Mouse (Mus musculus): ENCODE data around the gene Nsl1. TPM values are rescaled to one million over a fixed set of nuclear protein-coding genes. Genes with fewer than 3 reads are reported as not detected.

The Nsl1 gene
- total RNA-seq, 2 experiments from 2014 or later, result 0.95 to 1.6 TPM

DNA sequence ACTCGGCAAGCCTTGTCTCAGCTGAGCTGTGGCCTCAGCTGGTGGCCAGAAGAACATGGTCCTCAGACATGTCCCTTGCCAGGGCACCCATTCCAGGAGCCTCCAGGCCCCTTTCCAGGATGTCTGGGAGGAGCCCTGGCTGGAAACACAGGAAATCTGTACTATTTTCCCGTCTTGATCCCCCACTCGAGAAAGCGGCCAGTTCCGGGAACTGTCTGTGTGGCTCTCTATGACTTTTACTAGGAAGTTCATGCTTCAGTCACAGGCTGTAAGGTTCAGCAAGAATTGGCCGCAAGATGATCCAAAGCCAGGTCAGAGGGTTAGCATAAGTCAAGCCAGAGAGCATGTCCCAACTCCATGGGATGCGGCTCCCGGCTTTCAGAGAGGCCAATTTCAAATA is 29.2 kb downstream of the Nsl1 start:
- peak; percentile 21 to 31 for DNase-seq

GRCm38 (mm10) chr1:191093578-191093977 is 30.8 kb downstream of the Nsl1 start:
- no peak for DNase-seq

DNA sequence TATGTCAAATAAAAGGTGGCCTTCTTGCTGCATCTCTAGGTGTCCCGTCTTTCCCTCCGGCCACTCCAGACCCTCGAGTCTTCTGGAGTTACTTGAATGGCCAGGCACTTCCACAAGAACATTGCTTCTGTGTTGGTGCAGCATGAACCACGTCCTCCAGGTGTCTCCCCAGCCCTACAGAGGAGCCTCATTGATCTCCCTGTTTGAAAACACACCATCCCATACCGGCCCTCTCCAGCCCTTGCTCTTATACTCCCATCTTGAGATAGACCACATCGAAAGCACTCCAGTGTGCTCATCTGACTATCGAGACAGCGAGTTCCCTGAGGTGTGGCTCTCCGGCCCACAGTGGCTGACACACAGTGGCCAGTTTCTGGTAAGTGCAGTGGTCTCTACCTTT is 32.2 kb downstream of the Nsl1 start:
- no peak for DNase-seq

DNA sequence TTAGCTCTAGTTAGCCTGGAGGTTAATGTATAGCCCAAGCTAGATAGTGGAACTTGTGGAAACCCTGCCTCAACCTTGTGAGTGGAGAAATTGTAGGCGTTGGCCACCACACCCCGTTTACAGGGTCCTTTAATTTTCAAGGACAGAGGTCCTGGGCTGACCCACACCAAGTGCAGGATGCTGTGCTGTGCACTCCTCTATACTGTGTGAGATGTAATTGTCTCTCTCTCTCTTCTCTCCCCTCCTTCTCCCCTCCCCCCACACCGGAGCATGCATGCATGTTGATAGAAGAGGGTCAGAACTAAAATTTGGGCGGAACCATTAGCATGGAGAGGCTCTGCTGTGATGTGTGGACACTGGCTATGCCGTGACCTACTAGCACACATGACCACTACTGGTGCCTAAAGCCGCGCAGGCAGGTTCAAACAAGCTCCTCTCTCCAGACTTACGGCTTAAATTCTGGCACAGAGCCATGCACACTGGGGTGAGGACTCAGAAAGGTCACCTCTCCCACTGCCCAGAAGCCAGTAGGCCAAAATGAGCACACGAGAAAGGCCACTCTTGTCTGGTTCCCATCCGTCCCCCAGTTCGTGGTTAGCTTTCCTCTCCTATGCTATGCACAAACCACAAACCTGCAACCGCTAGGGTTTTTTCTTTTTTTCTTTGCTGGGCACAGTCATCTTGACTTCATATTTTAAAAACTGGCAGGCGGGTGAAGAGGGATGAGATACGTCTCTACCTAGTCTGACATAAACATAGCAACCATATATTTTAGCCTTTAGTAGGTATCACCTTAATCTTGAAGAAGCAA is 34.3 kb downstream of the Nsl1 start:
- DNase-seq, result no peak

DNA sequence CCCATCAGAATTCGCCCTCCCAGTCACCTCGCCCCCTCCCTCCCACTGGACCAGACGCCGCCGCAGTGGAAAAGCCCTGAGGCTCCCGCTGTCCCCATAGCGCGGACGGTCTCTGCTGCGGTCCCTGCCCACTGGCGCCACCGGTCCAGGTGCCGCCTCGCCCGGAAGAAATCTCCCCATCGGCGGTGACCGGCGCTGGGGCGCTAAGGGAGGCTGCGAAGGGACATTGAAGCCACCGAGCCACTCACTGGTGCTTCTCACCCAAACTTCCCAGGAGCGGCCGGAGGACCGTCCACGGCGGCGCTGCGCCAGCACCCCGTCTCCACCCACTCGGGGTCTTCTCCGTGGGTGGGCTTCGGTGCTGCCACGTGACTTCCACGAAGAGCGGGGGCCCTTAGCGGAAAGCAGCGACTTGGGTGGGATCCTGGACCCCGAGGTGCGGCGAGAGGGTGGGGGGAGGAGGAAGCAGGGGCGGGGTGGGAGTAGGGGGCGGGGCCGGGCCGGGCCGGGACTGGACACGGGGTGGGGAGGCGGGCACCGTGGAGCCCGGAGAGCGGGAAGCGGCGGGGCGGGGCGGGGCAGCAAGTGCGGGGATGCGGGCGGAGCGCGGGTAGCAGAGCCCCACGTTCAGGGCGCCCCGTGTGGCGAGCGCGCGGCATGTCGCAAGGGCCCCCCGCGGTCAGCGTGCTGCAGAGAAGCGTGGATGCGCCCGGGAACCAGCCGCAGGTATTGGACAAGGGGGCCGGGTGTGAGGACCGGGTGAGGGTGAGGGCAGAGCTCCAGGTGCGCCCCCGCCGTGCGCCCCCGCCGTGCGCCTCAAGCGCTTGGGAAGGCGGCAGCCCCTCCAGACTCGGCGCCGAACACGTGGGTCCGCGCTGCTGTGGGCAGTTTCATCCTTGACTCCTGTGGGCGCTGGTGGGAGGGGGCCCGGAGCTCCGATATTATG is 35.3 kb downstream of the Nsl1 start, which contains the start of gene Batf3:
Batf3 (plus strand) TSS at position 46 of the 946 bp plus-strand sequence.
- DNase-seq, result peak; percentile 59 to 79

- no peak for DNase-seq
Observed at GRCm38 (mm10) chr1:191099114-191099513, 36.3 kb downstream of the Nsl1 start.

DNA sequence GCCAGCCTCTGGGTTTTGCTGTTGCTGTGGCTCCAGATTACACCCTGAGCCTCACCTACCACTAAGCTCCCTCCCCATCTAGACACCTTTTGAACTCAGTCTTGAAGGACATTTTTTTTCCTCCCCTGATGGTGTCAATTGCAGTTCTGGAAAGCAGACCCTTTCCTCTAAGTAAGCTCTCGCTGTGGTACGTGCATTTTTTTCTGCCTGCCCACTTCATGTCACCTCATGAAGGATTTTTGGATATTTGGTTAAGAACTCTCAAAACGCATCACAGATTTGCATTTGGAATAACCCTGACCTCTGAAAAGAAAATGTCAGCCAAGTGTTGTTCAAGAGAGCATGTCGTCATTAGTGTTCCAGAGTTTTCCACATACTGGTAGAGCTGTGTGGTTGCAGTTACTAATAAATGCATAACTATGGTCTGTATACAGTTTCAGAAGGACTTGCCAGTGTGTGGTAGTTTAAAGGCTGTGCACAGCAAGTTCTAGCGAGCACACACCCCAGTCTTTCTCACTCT is 37.0 kb downstream of the Nsl1 start:
- no peak for DNase-seq

- DNase-seq, result no peak
Observed at GRCm38 (mm10) chr1:191102730-191103370, 40.0 kb downstream of the Nsl1 start.

DNA sequence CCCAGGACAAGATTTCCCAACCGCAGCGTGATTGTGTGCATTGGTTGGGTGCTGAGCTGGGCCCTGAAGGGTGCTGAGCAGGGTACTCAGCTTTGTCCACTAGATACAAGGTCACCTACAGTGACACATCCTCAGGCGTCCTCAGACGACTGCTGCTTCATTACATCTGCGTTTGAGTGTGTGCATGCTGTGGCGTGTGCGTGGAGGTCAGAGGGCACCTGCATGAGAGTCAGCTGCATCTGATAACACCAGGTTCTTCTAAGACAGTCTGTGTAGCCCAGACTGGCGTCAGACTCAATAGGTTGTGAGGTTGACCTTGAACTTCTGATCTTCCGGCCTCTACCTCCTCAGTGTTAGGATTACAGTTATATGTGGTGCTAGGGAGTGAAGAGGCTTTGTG is 42.4 kb downstream of the Nsl1 start:
- no peak for DNase-seq

GRCm38 (mm10) chr1:191107306-191107705 is 44.5 kb downstream of the Nsl1 start:
- no peak for DNase-seq

- no peak for DNase-seq
Observed at GRCm38 (mm10) chr1:191109907-191110306, 47.1 kb downstream of the Nsl1 start.

DNA sequence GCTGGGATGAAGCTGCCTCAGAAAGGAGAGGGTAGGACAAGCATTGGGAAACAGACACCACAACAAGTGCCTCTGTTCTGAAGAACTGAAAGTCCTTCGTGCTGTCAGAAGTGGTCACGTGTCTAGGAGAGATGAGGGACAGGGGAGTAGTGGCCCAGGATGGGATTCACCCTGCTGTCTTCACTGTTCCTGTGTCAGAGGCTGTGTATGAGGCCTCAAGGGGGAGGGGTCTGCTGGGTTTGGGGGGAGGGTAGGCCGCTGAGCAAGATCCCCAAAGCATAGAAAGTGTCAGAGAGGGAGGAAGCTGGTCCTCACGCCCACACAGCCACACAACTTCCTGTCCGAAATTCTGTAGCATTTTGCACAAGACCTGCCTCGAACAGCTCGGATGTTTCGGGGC is 48.3 kb downstream of the Nsl1 start:
- no peak for DNase-seq

- DNase-seq, result no peak
Observed at GRCm38 (mm10) chr1:191114868-191115267, 52.1 kb downstream of the Nsl1 start.

GRCm38 (mm10) chr1:191115514-191116238 is 52.9 kb downstream of the Nsl1 start:
- no peak for DNase-seq

- no peak for DNase-seq
Observed at GRCm38 (mm10) chr1:191122744-191123143, 59.9 kb downstream of the Nsl1 start.

DNA sequence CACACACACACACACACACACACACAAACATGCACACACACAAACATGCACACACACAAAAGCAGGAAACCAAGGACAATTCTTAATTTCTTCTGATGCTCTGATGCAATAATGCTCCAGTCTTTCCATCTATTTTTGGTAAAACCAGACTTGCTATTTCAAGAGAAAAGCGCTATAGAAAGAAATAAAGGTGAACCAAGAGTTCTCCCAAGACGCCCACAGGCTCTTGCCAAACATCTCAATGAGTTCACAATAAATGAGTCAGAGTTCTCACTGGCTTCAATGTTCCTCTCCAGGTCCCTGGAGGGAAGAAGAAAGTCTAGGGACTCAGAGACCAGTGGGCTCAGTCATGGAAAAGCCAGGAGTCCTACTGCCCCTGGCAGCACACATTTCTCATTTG is 60.9 kb downstream of the Nsl1 start:
- no peak for DNase-seq

DNA sequence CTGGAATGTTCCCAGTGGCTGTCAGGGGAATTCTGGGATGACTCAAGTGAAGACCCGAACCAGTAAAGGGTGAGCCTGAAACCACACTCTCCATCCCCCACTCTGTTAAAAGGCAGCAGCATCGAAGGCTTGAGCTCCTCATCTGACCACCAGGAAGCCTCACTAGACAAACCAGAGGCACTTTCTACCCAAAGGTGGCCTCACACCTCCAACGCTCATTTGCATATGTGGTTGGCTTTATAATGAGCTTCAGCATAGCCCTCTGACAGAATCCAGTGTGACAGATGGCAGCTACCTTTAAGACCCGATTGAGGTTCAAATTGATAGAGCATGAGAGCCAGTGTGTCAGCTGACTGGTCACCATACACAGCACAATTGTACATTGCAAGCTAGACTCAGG is 61.5 kb downstream of the Nsl1 start:
- no peak for DNase-seq

GRCm38 (mm10) chr1:191125811-191126638 is 63.2 kb downstream of the Nsl1 start:
- DNase-seq, result peak; percentile 77 to 86

DNA sequence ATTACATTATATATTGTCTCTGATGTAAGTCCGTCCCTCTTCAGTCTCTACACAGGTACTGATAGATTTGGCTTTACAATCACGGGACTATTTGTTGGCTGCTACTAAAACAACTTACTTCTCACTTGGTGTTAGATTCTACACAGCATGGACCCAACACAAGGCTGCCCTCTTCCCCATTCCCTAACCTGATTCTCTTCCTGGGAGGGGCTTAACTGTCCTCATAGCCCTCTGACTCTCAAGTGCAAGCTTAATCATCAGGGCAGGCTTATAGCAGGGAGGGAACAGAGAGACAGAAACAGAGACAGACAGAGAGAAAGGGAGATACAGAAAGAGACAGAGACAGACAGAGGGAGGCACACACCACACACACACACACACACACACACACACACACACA is 68.9 kb downstream of the Nsl1 start:
- no peak for DNase-seq

GRCm38 (mm10) chr1:191132240-191132639 is 69.4 kb downstream of the Nsl1 start:
- no peak for DNase-seq

GRCm38 (mm10) chr1:191132934-191133333 is 70.1 kb downstream of the Nsl1 start:
- DNase-seq, result no peak
